Mouse (Mus musculus): ENCODE results near the gene Ptprs. TPM values are rescaled to one million over a fixed set of nuclear protein-coding genes. Genes with fewer than 3 reads are reported as not detected.

Gene Ptprs
- polyA plus RNA-seq, 1 experiment from 2014 or later: 71.8 TPM

- H3K36me3 ChIP-seq: no peaks in the 10 kb centered on the region
- H3K4me2 ChIP-seq: peak overlapping the region; percentile 13; the same call in 1 of the 2 replicates
- H3K4me1 ChIP-seq: 0 out of 2 replicates have a peak, but pooled peaks cover 4% of the 10 kb centered on the region
- H3K27me3 ChIP-seq (replicated peaks): no peaks in the 10 kb centered on the region
- no peak overlapping the region for H3K9ac ChIP-seq
- no peak overlapping the region for H3K4me3 ChIP-seq (replicated peaks)
- H3K9me3 ChIP-seq: no peaks in the 10 kb centered on the region
- WGBS: 10% methylated on average over 12 of the region's 12 CpGs
- H3K27ac ChIP-seq: no peak overlapping the region
- 0 out of 2 replicates have a peak, but pooled peaks have one; percentile 19 for ATAC-seq (ENCODE audit: insufficient read depth, low FRiP score, low read depth)
Observed at GRCm38 (mm10) chr17:56488028-56488427, 11.7 kb upstream of the Ptprs start.

- no peak overlapping the region for H3K4me3 ChIP-seq (replicated peaks)
- ATAC-seq (ENCODE audit: insufficient read depth, low FRiP score, low read depth): peak; percentile 62
- H3K9ac ChIP-seq: no peak overlapping the region
- H3K27me3 ChIP-seq (replicated peaks): no peaks in the 10 kb centered on the region
- WGBS: 14% methylated on average over 10 of the region's 16 CpGs
- H3K9me3 ChIP-seq: no peaks in the 10 kb centered on the region
- no peaks in the 10 kb centered on the region for H3K36me3 ChIP-seq
- peak overlapping the region; percentile 40; the same call in 1 of the 2 replicates for H3K27ac ChIP-seq
- H3K4me2 ChIP-seq: peak overlapping the region; percentile 13; the same call in 1 of the 2 replicates
- H3K4me1 ChIP-seq: 0 out of 2 replicates have a peak, but pooled peaks cover 4% of the 10 kb centered on the region
Observed at GRCm38 (mm10) chr17:56487441-56487888, 11.2 kb upstream of the Ptprs start.

- ATAC-seq (ENCODE audit: insufficient read depth, low FRiP score, low read depth): no peak
- 89% methylated on average over 9 of the region's 9 CpGs for WGBS
Observed at GRCm38 (mm10) chr17:56485926-56486325, 9.6 kb upstream of the Ptprs start.

GRCm38 (mm10) chr17:56485118-56485517, 8.8 kb upstream of the Ptprs start:
- 44% methylated on average over 9 of the region's 9 CpGs for WGBS
- H3K4me3 ChIP-seq (replicated peaks): no peak overlapping the region
- no peak overlapping the region for H3K4me2 ChIP-seq
- no peak for ATAC-seq (ENCODE audit: insufficient read depth, low FRiP score, low read depth)
- no peaks in the 10 kb centered on the region for H3K36me3 ChIP-seq
- no peak overlapping the region for H3K9ac ChIP-seq
- H3K9me3 ChIP-seq: no peaks in the 10 kb centered on the region
- H3K4me1 ChIP-seq: 0 out of 2 replicates have a peak, but pooled peaks cover 4% of the 10 kb centered on the region
- H3K27me3 ChIP-seq (replicated peaks): no peaks in the 10 kb centered on the region
- no peak overlapping the region for H3K27ac ChIP-seq

More at GRCm38 (mm10) chr17:56485926-56486325, 9.6 kb upstream of the Ptprs start:
- Histone ChIP-seq H3K36me3 (no peaks in the 10 kb centered on the region), H3K27ac (no peak overlapping the region), H3K4me3 (replicated peaks) (no peak overlapping the region), H3K4me1 (0 out of 2 replicates have a peak, but pooled peaks cover 4% of the 10 kb centered on the region), H3K27me3 (replicated peaks) (no peaks in the 10 kb centered on the region), H3K9ac (no peak overlapping the region), H3K9me3 (no peaks in the 10 kb centered on the region), H3K4me2 (no peak overlapping the region)

- ATAC-seq (ENCODE audit: insufficient read depth, low FRiP score, low read depth): no peak
- Histone ChIP-seq H3K4me2 (no peak overlapping the region), H3K9me3 (no peaks in the 10 kb centered on the region), H3K9ac (no peak overlapping the region), H3K4me3 (replicated peaks) (no peak overlapping the region), H3K27me3 (replicated peaks) (no peaks in the 10 kb centered on the region), H3K4me1 (peaks cover 5% of the 10 kb centered on the region; the same call in 1 of the 2 replicates), H3K36me3 (no peaks in the 10 kb centered on the region), H3K27ac (no peak overlapping the region)
- WGBS: 100% methylated on average over 1 of the region's 1 CpGs
Observed at GRCm38 (mm10) chr17:56482671-56483070, 6.4 kb upstream of the Ptprs start.

GRCm38 (mm10) chr17:56479358-56479757, 3.1 kb upstream of the Ptprs start:
- Histone ChIP-seq H3K9ac (no peak overlapping the region), H3K27ac (no peak overlapping the region), H3K36me3 (no peaks in the 10 kb centered on the region), H3K4me2 (no peak overlapping the region), H3K4me1 (peaks cover 21% of the 10 kb centered on the region), H3K27me3 (replicated peaks) (peaks cover 8% of the 10 kb centered on the region; the same call in 1 of the 2 replicates), H3K9me3 (no peaks in the 10 kb centered on the region), H3K4me3 (replicated peaks) (no peak overlapping the region)
- ATAC-seq (ENCODE audit: insufficient read depth, low FRiP score, low read depth): no peak
- 12% methylated on average over 6 of the region's 6 CpGs for WGBS

GRCm38 (mm10) chr17:56478191-56478611, 1.9 kb upstream of the Ptprs start:
- no peak for ATAC-seq (ENCODE audit: insufficient read depth, low FRiP score, low read depth)
- no peak overlapping the region for H3K4me2 ChIP-seq
- no peak overlapping the region for H3K4me3 ChIP-seq (replicated peaks)
- peaks cover 32% of the 10 kb centered on the region for H3K4me1 ChIP-seq
- H3K9me3 ChIP-seq: no peaks in the 10 kb centered on the region
- WGBS: 55% methylated on average over 11 of the region's 11 CpGs
- peak overlapping the region; percentile 27 for H3K27ac ChIP-seq
- no peak overlapping the region for H3K9ac ChIP-seq
- no peaks in the 10 kb centered on the region for H3K36me3 ChIP-seq
- H3K27me3 ChIP-seq (replicated peaks): peaks cover 20% of the 10 kb centered on the region

GRCm38 (mm10) chr17:56477191-56477818, 1.0 kb upstream of the Ptprs start:
- ATAC-seq (ENCODE audit: insufficient read depth, low FRiP score, low read depth): no peak
- WGBS: 90% methylated on average over 19 of the region's 19 CpGs
- H3K9me3 ChIP-seq: no peaks in the 10 kb centered on the region
- H3K36me3 ChIP-seq: no peaks in the 10 kb centered on the region
- H3K9ac ChIP-seq: no peak overlapping the region
- no peak overlapping the region for H3K4me3 ChIP-seq (replicated peaks)
- no peak overlapping the region for H3K4me2 ChIP-seq
- no peak overlapping the region for H3K27ac ChIP-seq
- peaks cover 26% of the 10 kb centered on the region for H3K27me3 ChIP-seq (replicated peaks)
- peaks cover 41% of the 10 kb centered on the region for H3K4me1 ChIP-seq

- no peaks in the 10 kb centered on the region for H3K36me3 ChIP-seq
- ATAC-seq (ENCODE audit: insufficient read depth, low FRiP score, low read depth): peak; percentile 6; the same call in 1 of the 2 replicates
- peak overlapping the region; percentile 98 for H3K4me2 ChIP-seq
- peak overlapping the region; percentile 78 for H3K27ac ChIP-seq
- no peaks in the 10 kb centered on the region for H3K9me3 ChIP-seq
- peak overlapping the region; percentile 80 for H3K9ac ChIP-seq
- WGBS: under 1% methylated on average over 62 of the region's 66 CpGs
- H3K27me3 ChIP-seq (replicated peaks): peaks cover 26% of the 10 kb centered on the region
- H3K4me3 ChIP-seq (replicated peaks): peak overlapping the region; percentile 73
- peaks cover 54% of the 10 kb centered on the region for H3K4me1 ChIP-seq
Observed at GRCm38 (mm10) chr17:56475584-56476401, 490 bp downstream of the Ptprs start.

- H3K9me3 ChIP-seq: no peaks in the 10 kb centered on the region
- H3K27ac ChIP-seq: no peak overlapping the region
- H3K4me3 ChIP-seq (replicated peaks): peak overlapping the region; percentile 73
- peaks cover 26% of the 10 kb centered on the region for H3K27me3 ChIP-seq (replicated peaks)
- H3K36me3 ChIP-seq: no peaks in the 10 kb centered on the region
- 2% methylated on average over 24 of the region's 24 CpGs for WGBS
- ATAC-seq (ENCODE audit: insufficient read depth, low FRiP score, low read depth): no peak
- peak overlapping the region; percentile 98 for H3K4me2 ChIP-seq
- peak overlapping the region; percentile 80 for H3K9ac ChIP-seq
- H3K4me1 ChIP-seq: peaks cover 62% of the 10 kb centered on the region
Observed at GRCm38 (mm10) chr17:56474831-56475581, 1.3 kb downstream of the Ptprs start.

- H3K27me3 ChIP-seq (replicated peaks): peaks cover 26% of the 10 kb centered on the region
- H3K9ac ChIP-seq: peak overlapping the region; percentile 12; the same call in 1 of the 2 replicates
- no peaks in the 10 kb centered on the region for H3K9me3 ChIP-seq
- H3K4me1 ChIP-seq: peaks cover 69% of the 10 kb centered on the region
- peak overlapping the region; percentile 73 for H3K4me3 ChIP-seq (replicated peaks)
- no peak for ATAC-seq (ENCODE audit: insufficient read depth, low FRiP score, low read depth)
- no peak overlapping the region for H3K27ac ChIP-seq
- H3K4me2 ChIP-seq: peak overlapping the region; percentile 98
- 4% methylated on average over 32 of the region's 32 CpGs for WGBS
- no peaks in the 10 kb centered on the region for H3K36me3 ChIP-seq
Observed at GRCm38 (mm10) chr17:56474311-56474830, 1.9 kb downstream of the Ptprs start.
